Mouse (Mus musculus): ENCODE measurements around the gene Tmem151b. TPM values are rescaled to one million over a fixed set of nuclear protein-coding genes. Genes with fewer than 3 reads are reported as not detected.

Tmem151b gene
- polyA plus RNA-seq, 1 experiment from 2014 or later, result 1.9 TPM

GRCm38 (mm10) chr17:45551816-45552451 is 2.5 kb upstream of the Tmem151b start:
- Histone ChIP-seq H3K27ac (ENCODE audit: low read length) (no peak overlapping the region), H3K36me3 (ENCODE audit: control insufficient read depth, insufficient read depth) (no peaks in the 10 kb centered on the region), H3K4me2 (ENCODE audit: low read depth, low read length) (no peak overlapping the region), H3K9ac (ENCODE audit: low read length) (no peak overlapping the region), H3K9me3 (replicated peaks; ENCODE audit: control insufficient read depth, low read length) (no peaks in the 10 kb centered on the region), H3K4me3 (ENCODE audit: low read length) (no peak overlapping the region), H3K27me3 (ENCODE audit: control insufficient read depth, insufficient read depth, low read length) (peaks cover 36% of the 10 kb centered on the region), H3K4me1 (ENCODE audit: control insufficient read depth, insufficient read depth, low read length) (peaks cover 21% of the 10 kb centered on the region)
- WGBS, result 4% methylated on average over 8 of the region's 8 CpGs
- ATAC-seq (replicated peaks; ENCODE audit: extremely low read depth, insufficient read depth, low FRiP score), result no peak; the same call in 1 of the 2 replicates

- Histone ChIP-seq H3K4me3 (ENCODE audit: low read length) (no peak overlapping the region), H3K27ac (ENCODE audit: low read length) (no peak overlapping the region), H3K4me2 (ENCODE audit: low read depth, low read length) (no peak overlapping the region), H3K4me1 (ENCODE audit: control insufficient read depth, insufficient read depth, low read length) (peaks cover 18% of the 10 kb centered on the region), H3K9me3 (replicated peaks; ENCODE audit: control insufficient read depth, low read length) (no peaks in the 10 kb centered on the region), H3K36me3 (ENCODE audit: control insufficient read depth, insufficient read depth) (no peaks in the 10 kb centered on the region), H3K9ac (ENCODE audit: low read length) (no peak overlapping the region), H3K27me3 (ENCODE audit: control insufficient read depth, insufficient read depth, low read length) (peaks cover 37% of the 10 kb centered on the region)
- WGBS, result 60% methylated on average over 7 of the region's 7 CpGs
- no peak for ATAC-seq (replicated peaks; ENCODE audit: extremely low read depth, insufficient read depth, low FRiP score)
Observed at GRCm38 (mm10) chr17:45551249-45551796, 1.8 kb upstream of the Tmem151b start.

GRCm38 (mm10) chr17:45550253-45550652 is 776 bp upstream of the Tmem151b start:
- Histone ChIP-seq H3K36me3 (ENCODE audit: control insufficient read depth, insufficient read depth) (no peaks in the 10 kb centered on the region), H3K27me3 (ENCODE audit: control insufficient read depth, insufficient read depth, low read length) (peaks cover 48% of the 10 kb centered on the region), H3K9me3 (replicated peaks; ENCODE audit: control insufficient read depth, low read length) (no peaks in the 10 kb centered on the region), H3K27ac (ENCODE audit: low read length) (no peak overlapping the region), H3K4me2 (ENCODE audit: low read depth, low read length) (peak overlapping the region; percentile 99), H3K9ac (ENCODE audit: low read length) (0 out of 2 replicates have a peak overlapping the region, but pooled peaks have one; percentile 21), H3K4me3 (ENCODE audit: low read length) (no peak overlapping the region; the same call in 1 of the 2 replicates), H3K4me1 (ENCODE audit: control insufficient read depth, insufficient read depth, low read length) (peaks cover 17% of the 10 kb centered on the region)
- no peak for ATAC-seq (replicated peaks; ENCODE audit: extremely low read depth, insufficient read depth, low FRiP score)
- 34% methylated on average over 5 of the region's 5 CpGs for WGBS

- Histone ChIP-seq H3K27ac (ENCODE audit: low read length) (no peak overlapping the region), H3K27me3 (ENCODE audit: control insufficient read depth, insufficient read depth, low read length) (peaks cover 62% of the 10 kb centered on the region), H3K4me3 (ENCODE audit: low read length) (peak overlapping the region; percentile 73), H3K4me2 (ENCODE audit: low read depth, low read length) (peak overlapping the region; percentile 99), H3K9ac (ENCODE audit: low read length) (peak overlapping the region; percentile 73), H3K4me1 (ENCODE audit: control insufficient read depth, insufficient read depth, low read length) (peaks cover 23% of the 10 kb centered on the region), H3K36me3 (ENCODE audit: control insufficient read depth, insufficient read depth) (no peaks in the 10 kb centered on the region), H3K9me3 (replicated peaks; ENCODE audit: control insufficient read depth, low read length) (no peaks in the 10 kb centered on the region)
- ATAC-seq (replicated peaks; ENCODE audit: extremely low read depth, insufficient read depth, low FRiP score), result peak; percentile 15
- 3% methylated on average over 58 of the region's 68 CpGs for WGBS
Observed at GRCm38 (mm10) chr17:45548541-45549512, 650 bp downstream of the Tmem151b start.

- Histone ChIP-seq H3K9ac (ENCODE audit: low read length) (no peak overlapping the region), H3K27me3 (ENCODE audit: control insufficient read depth, insufficient read depth, low read length) (peaks cover 72% of the 10 kb centered on the region), H3K4me3 (ENCODE audit: low read length) (no peak overlapping the region), H3K27ac (ENCODE audit: low read length) (no peak overlapping the region), H3K4me2 (ENCODE audit: low read depth, low read length) (no peak overlapping the region), H3K9me3 (replicated peaks; ENCODE audit: control insufficient read depth, low read length) (no peaks in the 10 kb centered on the region), H3K36me3 (ENCODE audit: control insufficient read depth, insufficient read depth) (no peaks in the 10 kb centered on the region), H3K4me1 (ENCODE audit: control insufficient read depth, insufficient read depth, low read length) (peaks cover 23% of the 10 kb centered on the region)
- no peak for ATAC-seq (replicated peaks; ENCODE audit: extremely low read depth, insufficient read depth, low FRiP score)
- 70% methylated on average over 5 of the region's 5 CpGs for WGBS
Observed at GRCm38 (mm10) chr17:45547461-45548190, 1.9 kb downstream of the Tmem151b start.

DNA sequence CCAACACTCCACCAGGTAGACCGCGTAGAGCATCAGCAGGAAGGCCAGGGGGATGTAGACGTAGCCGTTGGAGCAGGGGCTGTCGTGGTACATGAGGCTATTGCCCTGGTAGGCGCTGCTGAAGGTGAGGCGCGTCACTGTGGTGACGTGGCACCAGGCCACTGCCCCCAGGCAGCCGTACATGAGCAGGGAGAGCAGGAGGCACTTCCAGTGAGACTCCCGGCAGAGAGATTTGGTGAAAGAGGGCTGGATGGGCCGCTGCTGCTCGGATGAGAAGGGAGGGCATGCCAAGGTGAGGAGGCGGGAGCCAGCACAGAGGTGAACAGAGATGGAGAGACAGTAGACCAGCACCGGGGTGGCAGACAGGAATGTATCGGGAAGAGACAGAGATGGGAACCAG is 2.5 kb downstream of the Tmem151b start:
- no peak for ATAC-seq (replicated peaks; ENCODE audit: extremely low read depth, insufficient read depth, low FRiP score)
- WGBS, result 69% methylated on average over 16 of the region's 16 CpGs
- H3K4me2 ChIP-seq (ENCODE audit: low read depth, low read length), result no peak overlapping the region

GRCm38 (mm10) chr17:45545278-45545961 is 4.1 kb downstream of the Tmem151b start:
- Histone ChIP-seq H3K4me3 (ENCODE audit: low read length) (peak overlapping the region; percentile 31), H3K4me1 (ENCODE audit: control insufficient read depth, insufficient read depth, low read length) (peaks cover 20% of the 10 kb centered on the region), H3K9ac (ENCODE audit: low read length) (no peak overlapping the region), H3K27ac (ENCODE audit: low read length) (no peak overlapping the region), H3K27me3 (ENCODE audit: control insufficient read depth, insufficient read depth, low read length) (peaks cover 83% of the 10 kb centered on the region), H3K4me2 (ENCODE audit: low read depth, low read length) (peak overlapping the region; percentile 59), H3K9me3 (replicated peaks; ENCODE audit: control insufficient read depth, low read length) (no peaks in the 10 kb centered on the region), H3K36me3 (ENCODE audit: control insufficient read depth, insufficient read depth) (no peaks in the 10 kb centered on the region)
- 6% methylated on average over 74 of the region's 74 CpGs for WGBS
- ATAC-seq (replicated peaks; ENCODE audit: extremely low read depth, insufficient read depth, low FRiP score), result no peak

More for the DNA sequence above, 2.5 kb downstream of the Tmem151b start:
- Histone ChIP-seq H3K9ac (ENCODE audit: low read length) (no peak overlapping the region), H3K4me1 (ENCODE audit: control insufficient read depth, insufficient read depth, low read length) (peaks cover 22% of the 10 kb centered on the region), H3K36me3 (ENCODE audit: control insufficient read depth, insufficient read depth) (no peaks in the 10 kb centered on the region), H3K27me3 (ENCODE audit: control insufficient read depth, insufficient read depth, low read length) (peaks cover 74% of the 10 kb centered on the region), H3K4me3 (ENCODE audit: low read length) (no peak overlapping the region), H3K9me3 (replicated peaks; ENCODE audit: control insufficient read depth, low read length) (no peaks in the 10 kb centered on the region), H3K27ac (ENCODE audit: low read length) (no peak overlapping the region)

DNA sequence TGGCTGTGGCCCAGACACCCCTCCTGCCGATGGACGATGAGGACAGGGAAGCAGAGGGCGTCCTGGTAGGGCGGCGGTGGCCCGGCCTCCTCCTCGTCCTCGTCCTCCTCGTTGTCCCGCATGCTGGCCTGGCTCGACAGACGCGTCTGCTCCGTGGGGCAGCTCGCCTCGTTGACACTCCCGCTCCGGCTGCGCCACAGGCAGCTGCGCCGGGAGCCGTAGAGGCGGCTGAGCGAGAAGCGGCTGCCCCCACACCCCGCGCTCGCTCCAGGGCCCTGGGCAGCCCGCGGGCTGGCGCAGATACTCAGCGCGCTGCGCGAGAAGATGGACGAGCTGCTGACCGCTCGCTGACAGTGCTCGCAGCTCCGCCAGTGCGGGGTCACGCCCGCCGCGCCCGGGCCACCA is 4.6 kb downstream of the Tmem151b start:
- Histone ChIP-seq H3K4me2 (ENCODE audit: low read depth, low read length) (peak overlapping the region; percentile 59), H3K9me3 (replicated peaks; ENCODE audit: control insufficient read depth, low read length) (no peaks in the 10 kb centered on the region), H3K36me3 (ENCODE audit: control insufficient read depth, insufficient read depth) (no peaks in the 10 kb centered on the region), H3K27me3 (ENCODE audit: control insufficient read depth, insufficient read depth, low read length) (peaks cover 85% of the 10 kb centered on the region), H3K9ac (ENCODE audit: low read length) (no peak overlapping the region), H3K27ac (ENCODE audit: low read length) (no peak overlapping the region), H3K4me1 (ENCODE audit: control insufficient read depth, insufficient read depth, low read length) (peaks cover 14% of the 10 kb centered on the region), H3K4me3 (ENCODE audit: low read length) (peak overlapping the region; percentile 31)
- 5% methylated on average over 46 of the region's 46 CpGs for WGBS
- no peak for ATAC-seq (replicated peaks; ENCODE audit: extremely low read depth, insufficient read depth, low FRiP score)
